Mouse (Mus musculus) midbrain, embryonic 13.5 days (tissue): ENCODE results near the gene Nmrk2. TPM values are rescaled to one million over a fixed set of nuclear protein-coding genes. Genes with fewer than 3 reads are reported as not detected.
"Not testable (repeated sequence)": the region's sequence is repeated elsewhere in the genome, so short reads cannot be mapped to it uniquely, and the experiment has no call there.

Experiments used
- ATAC-seq: fragments of 200-750 bp; cut with Nextera tagmentation; 2 replicates; pipeline ENCODE4 v1.8.0; 2017; ENCODE audit warnings: mild to moderate bottlenecking, moderate TSS enrichment, moderate library complexity
- H3K27ac ChIP-seq: fragments of 300-500 bp; sonication (generic); 2 replicates; pipeline ENCODE4 v1.5.1; 2015; ENCODE audit warnings: inconsistent platforms, mild to moderate bottlenecking, moderate library complexity
- H3K27me3 ChIP-seq: fragments of 300-500 bp; sonication (generic); 2 replicates; pipeline ENCODE4 v1.6.1; 2015; ENCODE audit warnings: mild to moderate bottlenecking, inconsistent platforms
- H3K36me3 ChIP-seq: fragments of 300-500 bp; sonication (generic); 2 replicates; pipeline ENCODE4 v1.6.1; 2015; ENCODE audit warnings: mild to moderate bottlenecking, inconsistent platforms
- H3K4me1 ChIP-seq: fragments of 300-500 bp; sonication (generic); replicated peaks from 2 replicates; pipeline ENCODE4 v1.6.1; 2015; ENCODE audit warnings: inconsistent platforms
- H3K4me2 ChIP-seq: fragments of 300-500 bp; sonication (generic); replicated peaks from 2 replicates; pipeline ENCODE4 v1.6.1; 2015; ENCODE audit warnings: moderate library complexity, mild to moderate bottlenecking, inconsistent platforms
- H3K4me3 ChIP-seq: fragments of 300-500 bp; sonication (generic); replicated peaks from 2 replicates; pipeline ENCODE4 v1.5.1; 2015; ENCODE audit warnings: mild to moderate bottlenecking, inconsistent platforms
- H3K9ac ChIP-seq: fragments of 300-500 bp; sonication (generic); replicated peaks from 2 replicates; pipeline ENCODE4 v1.6.1; 2015; ENCODE audit warnings: mild to moderate bottlenecking, inconsistent platforms
- H3K9me3 ChIP-seq: fragments of 300-500 bp; sonication (generic); 2 replicates; pipeline ENCODE4 v1.6.1; 2016; ENCODE audit warnings: mild to moderate bottlenecking, inconsistent platforms
- WGBS: fragments of 180-500 bp; shearing (Covaris S2); methylation state at CpG from one replicate; pipeline ENCODE4 v1.1.7; 2015; 5-methylcytosine and 5-hydroxymethylcytosine counted together
- polyA plus RNA-seq: library from polyadenylated mRNA; unstranded; fragments of >200 nt; fragmentation: Nextera tagmentation; extraction: Ambion mirVana; gene quantifications from 2 replicates; pipeline ENCODE4 v1.2.1, GENCODE M21; 2015

The Nmrk2 gene
- polyA plus RNA-seq, 1 experiment from 2014 or later = 0.16 TPM

- peaks cover 40% of the 10 kb centered on the region for H3K27me3 ChIP-seq
- peak overlapping the region; percentile 83 for H3K4me2 ChIP-seq
- ATAC-seq = peak; percentile 59
- H3K9ac ChIP-seq = peak overlapping the region; percentile 75
- H3K4me1 ChIP-seq = peaks cover 30% of the 10 kb centered on the region
- no peaks in the 10 kb centered on the region for H3K9me3 ChIP-seq
- 2% methylated on average over 19 of the region's 19 CpGs for whole genome bisulfite sequencing
- H3K36me3 ChIP-seq = peaks cover 25% of the 10 kb centered on the region
- H3K27ac ChIP-seq = peak overlapping the region; percentile 97
- H3K4me3 ChIP-seq = peak overlapping the region; percentile 59
These were observed 8.8 kb downstream of the Nmrk2 start for GRCm38 (mm10) chr10:81192968-81193501.

GRCm38 (mm10) chr10:81192270-81192967, 9.4 kb downstream of the Nmrk2 start:
- H3K27ac ChIP-seq = peak overlapping the region; percentile 97
- H3K4me1 ChIP-seq = peaks cover 30% of the 10 kb centered on the region

GRCm38 (mm10) chr10:81191342-81191982, 10.4 kb downstream of the Nmrk2 start:
- H3K9me3 ChIP-seq = no peaks in the 10 kb centered on the region
- H3K4me3 ChIP-seq = peak overlapping the region; percentile 59
- no peak for ATAC-seq
- WGBS = 89% methylated on average over 18 of the region's 18 CpGs
- H3K4me1 ChIP-seq = peaks cover 30% of the 10 kb centered on the region
- H3K27ac ChIP-seq = no peak overlapping the region
- no peak overlapping the region for H3K9ac ChIP-seq
- H3K27me3 ChIP-seq = peaks cover 27% of the 10 kb centered on the region
- peaks cover 38% of the 10 kb centered on the region for H3K36me3 ChIP-seq
- peak overlapping the region; percentile 83 for H3K4me2 ChIP-seq

More at GRCm38 (mm10) chr10:81192270-81192967, 9.4 kb downstream of the Nmrk2 start:
- H3K4me3 ChIP-seq = peak overlapping the region; percentile 59
- peak overlapping the region; percentile 83 for H3K4me2 ChIP-seq
- 1% methylated on average over 90 of the region's 93 CpGs for WGBS
- peak; percentile 89 for ATAC-seq
- peaks cover 28% of the 10 kb centered on the region for H3K36me3 ChIP-seq
- peak overlapping the region; percentile 75 for H3K9ac ChIP-seq
- peaks cover 36% of the 10 kb centered on the region for H3K27me3 ChIP-seq
- H3K9me3 ChIP-seq = no peaks in the 10 kb centered on the region

GRCm38 (mm10) chr10:81190912-81191321, 10.9 kb downstream of the Nmrk2 start:
- 72% methylated on average over 6 of the region's 6 CpGs for WGBS
- H3K9ac ChIP-seq = no peak overlapping the region
- peaks cover 30% of the 10 kb centered on the region for H3K4me1 ChIP-seq
- H3K4me2 ChIP-seq = 0 out of 2 replicates have a peak overlapping the region, but pooled peaks have one; percentile 83
- H3K36me3 ChIP-seq = peaks cover 40% of the 10 kb centered on the region
- ATAC-seq = no peak
- peaks cover 21% of the 10 kb centered on the region for H3K27me3 ChIP-seq
- no peak overlapping the region for H3K27ac ChIP-seq
- no peaks in the 10 kb centered on the region for H3K9me3 ChIP-seq
- H3K4me3 ChIP-seq = no peak overlapping the region

GRCm38 (mm10) chr10:81190236-81190911, 11.5 kb downstream of the Nmrk2 start:
- no peak for ATAC-seq
- H3K27ac ChIP-seq = no peak overlapping the region
- peaks cover 30% of the 10 kb centered on the region for H3K4me1 ChIP-seq
- 67% methylated on average over 31 of the region's 31 CpGs for WGBS
- no peak overlapping the region for H3K4me3 ChIP-seq
- peaks cover 16% of the 10 kb centered on the region for H3K27me3 ChIP-seq
- H3K36me3 ChIP-seq = peaks cover 44% of the 10 kb centered on the region
- H3K9ac ChIP-seq = no peak overlapping the region
- no peaks in the 10 kb centered on the region for H3K9me3 ChIP-seq
- no peak overlapping the region for H3K4me2 ChIP-seq

GRCm38 (mm10) chr10:81189821-81190220, 12.0 kb downstream of the Nmrk2 start:
- no peak overlapping the region for H3K27ac ChIP-seq
- no peak overlapping the region for H3K9ac ChIP-seq
- H3K4me2 ChIP-seq = no peak overlapping the region
- H3K4me1 ChIP-seq = peaks cover 30% of the 10 kb centered on the region
- H3K27me3 ChIP-seq = peaks cover 10% of the 10 kb centered on the region
- 81% methylated on average over 26 of the region's 26 CpGs for WGBS
- H3K9me3 ChIP-seq = no peaks in the 10 kb centered on the region
- ATAC-seq = no peak
- peaks cover 50% of the 10 kb centered on the region for H3K36me3 ChIP-seq
- H3K4me3 ChIP-seq = no peak overlapping the region

- Histone ChIP-seq H3K36me3 (peaks cover 62% of the 10 kb centered on the region), H3K4me3 (no peak overlapping the region), H3K9ac (no peak overlapping the region), H3K27me3 (no peaks in the 10 kb centered on the region), H3K27ac (no peak overlapping the region), H3K4me1 (peaks cover 19% of the 10 kb centered on the region), H3K4me2 (no peak overlapping the region), H3K9me3 (no peaks in the 10 kb centered on the region)
- ATAC-seq = no peak
- 95% methylated on average over 9 of the region's 9 CpGs for WGBS
These were observed 14.7 kb downstream of the Nmrk2 start for GRCm38 (mm10) chr10:81187161-81187560.

GRCm38 (mm10) chr10:81184765-81185164, 17.1 kb downstream of the Nmrk2 start:
- Histone ChIP-seq H3K4me2 (no peak overlapping the region), H3K9ac (no peak overlapping the region)
- 78% methylated on average over 4 of the region's 4 CpGs for WGBS

GRCm38 (mm10) chr10:81183805-81184204, 18.0 kb downstream of the Nmrk2 start, which contains the start of gene 4930442H23Rik:
TSS of gene 4930442H23Rik (minus strand) at chr10:81183849.
- Histone ChIP-seq H3K4me1 (peaks cover 25% of the 10 kb centered on the region), H3K27me3 (no peaks in the 10 kb centered on the region), H3K4me2 (peak within 1 kb of the TSS; percentile 64), H3K27ac (peak within 1 kb of the TSS; percentile 85), H3K9ac (peak within 1 kb of the TSS; percentile 72), H3K36me3 (peaks cover 76% of the 10 kb centered on the region), H3K9me3 (no peaks in the 10 kb centered on the region), H3K4me3 (peak within 1 kb of the TSS; percentile 53)
- no peak for ATAC-seq
- WGBS = 89% methylated on average over 5 of the region's 5 CpGs

More at GRCm38 (mm10) chr10:81184765-81185164, 17.1 kb downstream of the Nmrk2 start:
- H3K9me3 ChIP-seq = no peaks in the 10 kb centered on the region
- H3K4me1 ChIP-seq = peaks cover 19% of the 10 kb centered on the region
- ATAC-seq = no peak
- H3K27me3 ChIP-seq = no peaks in the 10 kb centered on the region
- H3K27ac ChIP-seq = no peak overlapping the region
- no peak overlapping the region; the same call in 1 of the 2 replicates for H3K4me3 ChIP-seq
- H3K36me3 ChIP-seq = peaks cover 69% of the 10 kb centered on the region

GRCm38 (mm10) chr10:81182336-81183333, 19.2 kb downstream of the Nmrk2 start, which contains the start of gene Dapk3:
TSS of gene Dapk3 (plus strand) at chr10:81183005.
- peaks cover 36% of the 10 kb centered on the region for H3K4me1 ChIP-seq
- H3K4me2 ChIP-seq = peak within 1 kb of the TSS; percentile 64
- H3K27me3 ChIP-seq = no peaks in the 10 kb centered on the region
- H3K9me3 ChIP-seq = no peaks in the 10 kb centered on the region
- 4% methylated on average over 53 of the region's 53 CpGs for WGBS
- peak within 1 kb of the TSS; percentile 72 for H3K9ac ChIP-seq
- H3K4me3 ChIP-seq = peak within 1 kb of the TSS; percentile 53
- H3K36me3 ChIP-seq = peaks cover 82% of the 10 kb centered on the region
- peak within 1 kb of the TSS; percentile 85 for H3K27ac ChIP-seq
- peak; percentile 96 for ATAC-seq

- not testable (repeated sequence) for H3K27me3 ChIP-seq, ATAC-seq, H3K4me3 ChIP-seq, H3K9me3 ChIP-seq, H3K9ac ChIP-seq, H3K4me2 ChIP-seq
- Histone ChIP-seq H3K4me1 (peaks cover 43% of the 10 kb centered on the region), H3K36me3 (peaks cover 77% of the 10 kb centered on the region), H3K27ac (peak overlapping the region; percentile 58)
- 82% methylated on average over 12 of the region's 12 CpGs for WGBS
These were observed 20.0 kb downstream of the Nmrk2 start for GRCm38 (mm10) chr10:81181860-81182259.
